Mouse (Mus musculus) thymus, adult 2 months (tissue): ENCODE results near the gene Prss42.

ENCODE experiments used
- CTCF ChIP-seq: fragments of 200-500 bp; IDR thresholded peaks from 2 replicates; pipeline ENCODE4 v1.5.1; 2012; ENCODE audit warnings: mild to moderate bottlenecking, control low read depth, low read length, moderate library complexity, borderline replicate concordance; ENCODE audit not compliant: control insufficient read depth, poor library complexity, insufficient read depth; ENCODE audit errors: extremely low read depth
- POLR2A ChIP-seq: fragments of 200-500 bp; IDR thresholded peaks from 2 replicates; pipeline ENCODE4 v1.6.1; 2012; ENCODE audit warnings: mild to moderate bottlenecking, low read length, control low read depth, moderate library complexity; ENCODE audit not compliant: control insufficient read depth, poor library complexity, insufficient read depth; ENCODE audit errors: extremely low read depth

DNA sequence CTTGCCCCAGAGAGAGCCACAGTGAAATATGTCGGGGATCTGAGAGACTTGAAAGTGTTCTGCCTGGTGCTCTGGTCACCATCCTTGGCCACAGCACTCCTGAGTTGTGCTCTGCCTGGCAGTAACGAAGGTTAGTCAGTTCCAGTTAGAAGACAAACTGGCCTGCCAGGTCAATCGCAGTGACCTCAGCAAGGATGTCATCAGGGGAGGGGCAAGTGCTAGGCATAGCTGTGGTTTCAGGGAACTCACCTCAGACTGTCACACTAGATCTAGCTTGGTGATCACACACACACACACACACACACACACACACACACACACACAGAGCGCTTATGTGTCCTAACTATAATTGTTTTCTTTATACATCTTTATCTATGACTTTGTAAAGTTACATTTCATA lies 5.3 kb downstream of the Prss42 start:
- no peak for TF ChIP-seq POLR2A
- no peak for TF ChIP-seq CTCF
